In the genomic region with DNA sequence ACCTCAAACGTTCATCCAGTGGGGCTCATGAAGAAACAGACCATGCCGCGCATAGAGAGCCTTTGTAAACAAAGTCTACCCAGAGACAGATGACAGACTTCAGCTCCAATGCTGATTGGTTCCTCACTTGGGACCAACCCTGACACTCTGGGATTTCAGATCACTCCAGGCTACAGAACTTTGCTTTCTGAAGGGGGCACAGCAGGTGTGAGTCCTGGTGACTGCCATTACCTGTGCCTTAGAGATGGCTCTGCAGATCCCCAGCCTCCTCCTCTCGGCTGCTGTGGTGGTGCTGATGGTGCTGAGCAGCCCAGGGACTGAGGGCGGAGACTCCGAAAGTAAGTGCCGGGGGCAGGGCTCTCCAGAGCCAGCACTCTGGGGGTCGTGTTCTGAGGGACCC, we compare ENCODE assay signal across 9 mouse cellular contexts. TPM values are rescaled to one million over a fixed set of nuclear protein-coding genes. Genes with fewer than 3 reads are reported as not detected.
DNase-seq lines count a peak whose midpoint lies in the region; ATAC-seq and TF ChIP-seq lines count a peak whose summit lies in the region.
"Had no signal": no experiment of that assay in that cellular context is flagged by ENCODE, and none has a peak within 500 bp of the region (broad histone marks: within the 10 kb centered on the region; RNA-seq: fewer than 3 reads in every experiment).

No protein-coding gene starts in this region.

- ATAC-seq in limb, embryonic 11.5 days (ENCODE audit: insufficient number of reproducible peaks, low FRiP score, low TSS enrichment, low read depth), result peak; percentile 83
- peak; percentile 80 for ATAC-seq in midbrain, embryonic 12.5 days (ENCODE audit: low FRiP score, low read depth)

- TF ChIP-seq CTCF in kidney, adult 2 months (conservative IDR thresholded peaks at IDR 0.05; ENCODE audit: insufficient read depth, insufficient read length, low read depth, low read length), result no peak

- WGBS in kidney, adult 2 months, result 2% methylated on average over 8 of the region's 8 CpGs
- WGBS in limb, embryonic 11.5 days, result under 1% methylated on average over 8 of the region's 8 CpGs
- under 1% methylated on average over 8 of the region's 8 CpGs for WGBS in midbrain, embryonic 12.5 days

- TF ChIP-seq POLR2A in kidney, adult 2 months (IDR thresholded peaks at IDR 0.05; ENCODE audit: low read depth, low read length), result no peak

- no peak overlapping the region for H3K27ac ChIP-seq in kidney, adult 2 months (ENCODE audit: insufficient read depth, low read depth, low read length)
- no peak overlapping the region for H3K27ac ChIP-seq in limb, embryonic 11.5 days (replicated peaks; ENCODE audit: low read depth, low read length)
- H3K27ac ChIP-seq in midbrain, embryonic 12.5 days (replicated peaks), result no peak overlapping the region

- H3K4me3 ChIP-seq in kidney, adult 2 months (ENCODE audit: insufficient read depth, low read depth, low read length), result peak overlapping the region; percentile 76
- peak overlapping the region; percentile 35 for H3K4me3 ChIP-seq in limb, embryonic 11.5 days (ENCODE audit: low read depth, low read length)
- peak overlapping the region; percentile 56 for H3K4me3 ChIP-seq in midbrain, embryonic 12.5 days

- DNase-seq in ovary, postnatal 10 days (ENCODE audit: low spot score), result peak; percentile 41
- no peak for DNase-seq in ovary, adult 18-20 months (ENCODE audit: low spot score)
- DNase-seq in embryo, embryonic 9.5 days (ENCODE audit: extremely low spot score), result peak; percentile 90
- peak; percentile 84 for DNase-seq in heart, adult 8-10 months (ENCODE audit: low spot score)
- peak; percentile 88 for DNase-seq in kidney, adult 2 months
- peak; percentile 91 for DNase-seq in limb, embryonic 11.5 days (ENCODE audit: low spot score)
- DNase-seq in spleen, adult 18-20 months, result peak; percentile 67 to 80

- no peak overlapping the region; the same call in 1 of the 2 replicates for H3K9ac ChIP-seq in limb, embryonic 11.5 days (ENCODE audit: low read length)
- H3K9ac ChIP-seq in midbrain, embryonic 12.5 days (replicated peaks), result peak overlapping the region; percentile 41

- peak overlapping the region; percentile 95 for H3K4me2 ChIP-seq in limb, embryonic 11.5 days (ENCODE audit: low read depth, severe bottlenecking)
- H3K4me2 ChIP-seq in midbrain, embryonic 12.5 days (replicated peaks), result peak overlapping the region; percentile 98

- H3K27me3 ChIP-seq in kidney, adult 2 months (replicated peaks; ENCODE audit: control insufficient read depth, insufficient read depth, low read length), result 0 out of 2 replicates have a peak, but pooled peaks cover 2% of the 10 kb centered on the region
- peaks cover 7% of the 10 kb centered on the region; the same call in 1 of the 2 replicates for H3K27me3 ChIP-seq in limb, embryonic 11.5 days (ENCODE audit: control insufficient read depth, insufficient read depth, low read length)
- H3K27me3 ChIP-seq in midbrain, embryonic 12.5 days, result peaks cover 28% of the 10 kb centered on the region

- H3K9me3 ChIP-seq in limb, embryonic 11.5 days (ENCODE audit: control insufficient read depth, low read length), result no peaks in the 10 kb centered on the region
- H3K9me3 ChIP-seq in midbrain, embryonic 12.5 days, result no peaks in the 10 kb centered on the region

- no peaks in the 10 kb centered on the region for H3K36me3 ChIP-seq in kidney, adult 2 months (ENCODE audit: control insufficient read depth, insufficient read depth, low read length)
- H3K36me3 ChIP-seq in limb, embryonic 11.5 days (ENCODE audit: control insufficient read depth, insufficient read depth, low read length), result no peaks in the 10 kb centered on the region
- H3K36me3 ChIP-seq in midbrain, embryonic 12.5 days, result no peaks in the 10 kb centered on the region

- H3K4me1 ChIP-seq in kidney, adult 2 months (ENCODE audit: control insufficient read depth, insufficient read depth, low read length), result no peaks in the 10 kb centered on the region
- peaks cover 3% of the 10 kb centered on the region; the same call in 1 of the 2 replicates for H3K4me1 ChIP-seq in limb, embryonic 11.5 days (ENCODE audit: control insufficient read depth, insufficient read depth, low read length)
- H3K4me1 ChIP-seq in midbrain, embryonic 12.5 days, result peaks cover 16% of the 10 kb centered on the region

RNA-seq across cellular contexts. Expression of a gene that starts 5.6 kb away (rescaled TPM):
- 10 to 100 TPM; 13.2 to 19.1 (median 15.6) TPM for total RNA-seq in heart, adult 8-10 months (2022)
- polyA plus RNA-seq in kidney, adult 2 months (2012; rRNA removed), result 419 and 490 TPM in 2 replicates
- polyA plus RNA-seq in limb, embryonic 11.5 days (2014; fragmentation: Nextera tagmentation; extraction: Ambion mirVana), result 3.7 and 4.5 TPM in 2 replicates
- polyA plus RNA-seq in midbrain, embryonic 12.5 days (2016; fragmentation: Nextera tagmentation; extraction: Ambion mirVana), result 2.6 and 3.2 TPM in 2 replicates
- polyA plus RNA-seq: C2C12 had no signal

RNA-seq across cellular contexts. Expression of a gene that starts 24.4 kb away (rescaled TPM):
- 1 to 10 TPM in 1 of 4 experiments, under 1 TPM in 3; 0.41 to 1.5 (median 0.51) TPM for total RNA-seq in heart, adult 8-10 months (2022)
- polyA plus RNA-seq in kidney, adult 2 months (2012; rRNA removed), result 2.3 and 15.1 TPM in 2 replicates
- not detected in 2 replicates for polyA plus RNA-seq in limb, embryonic 11.5 days (2014; fragmentation: Nextera tagmentation; extraction: Ambion mirVana)
- polyA plus RNA-seq in midbrain, embryonic 12.5 days (2016; fragmentation: Nextera tagmentation; extraction: Ambion mirVana), result not detected in 2 replicates
- polyA plus RNA-seq: C2C12 had no signal

RNA-seq across cellular contexts. Expression of a gene that starts 24.6 kb away (rescaled TPM):
- total RNA-seq in heart, adult 8-10 months (2022), result 10 to 100 TPM; 15.7 to 28.3 (median 26.7) TPM
- 192 and 298 TPM in 2 replicates for polyA plus RNA-seq in kidney, adult 2 months (2012; rRNA removed)
- not detected in 2 replicates for polyA plus RNA-seq in limb, embryonic 11.5 days (2014; fragmentation: Nextera tagmentation; extraction: Ambion mirVana)
- polyA plus RNA-seq in midbrain, embryonic 12.5 days (2016; fragmentation: Nextera tagmentation; extraction: Ambion mirVana), result 0.37 TPM in 1 of 2 replicates, not detected in the other
- polyA plus RNA-seq: C2C12 had no signal

RNA-seq across cellular contexts. Expression of a gene that starts 42.6 kb away (rescaled TPM):
- total RNA-seq in heart, adult 8-10 months (2022), result 10 to 100 TPM; 15.1 to 32.1 (median 26.2) TPM
- 128 and 174 TPM in 2 replicates for polyA plus RNA-seq in kidney, adult 2 months (2012; rRNA removed)
- 1.1 and 2.1 TPM in 2 replicates for polyA plus RNA-seq in limb, embryonic 11.5 days (2014; fragmentation: Nextera tagmentation; extraction: Ambion mirVana)
- polyA plus RNA-seq in midbrain, embryonic 12.5 days (2016; fragmentation: Nextera tagmentation; extraction: Ambion mirVana), result 1.7 and 2.0 TPM in 2 replicates
- polyA plus RNA-seq: C2C12 had no signal

RNA-seq across cellular contexts. Expression of a gene that starts 59.7 kb away (rescaled TPM):
- 10 to 100 TPM; 21.4 to 25.3 (median 24.6) TPM for total RNA-seq in heart, adult 8-10 months (2022)
- polyA plus RNA-seq in kidney, adult 2 months (2012; rRNA removed), result 25.0 and 29.2 TPM in 2 replicates
- 0.55 and 1.1 TPM in 2 replicates for polyA plus RNA-seq in limb, embryonic 11.5 days (2014; fragmentation: Nextera tagmentation; extraction: Ambion mirVana)
- polyA plus RNA-seq in midbrain, embryonic 12.5 days (2016; fragmentation: Nextera tagmentation; extraction: Ambion mirVana), result 0.79 and 0.82 TPM in 2 replicates

Comparison
In these comparisons a context has a peak if more than half of its experiments do, and no peak if none do; other contexts are left out.
1. RNA of a gene that starts 5.6 kb away (polyA plus RNA-seq): 419 to 490 TPM in kidney, adult 2 months; 3.7 to 4.5 TPM in limb, embryonic 11.5 days and 2.6 to 3.2 TPM in midbrain, embryonic 12.5 days; every median in the first group is over 10 times any median in the second.
2. RNA of a gene that starts 24.6 kb away (polyA plus RNA-seq): 192 to 298 TPM in kidney, adult 2 months; 0.37 TPM in midbrain, embryonic 12.5 days and not detected in limb, embryonic 11.5 days; every median in the first group is over 100 times any median in the second.
3. Peak in every context shown above with its lines, with median percentiles within 50 percentile points of each other: H3K4me3 ChIP-seq.